Mouse (Mus musculus): ENCODE data around the gene Gm31571. TPM values are rescaled to one million over a fixed set of nuclear protein-coding genes. Genes with fewer than 3 reads are reported as not detected.

Gm31571 gene
- 25.4 TPM for polyA plus RNA-seq (2014; fragmentation: Illumina TruSeq; extraction: RNeasy Lipid Tissue Mini Kit (QIAGEN cat#74804); ENCODE audit: low read depth, low replicate concordance)

DNA sequence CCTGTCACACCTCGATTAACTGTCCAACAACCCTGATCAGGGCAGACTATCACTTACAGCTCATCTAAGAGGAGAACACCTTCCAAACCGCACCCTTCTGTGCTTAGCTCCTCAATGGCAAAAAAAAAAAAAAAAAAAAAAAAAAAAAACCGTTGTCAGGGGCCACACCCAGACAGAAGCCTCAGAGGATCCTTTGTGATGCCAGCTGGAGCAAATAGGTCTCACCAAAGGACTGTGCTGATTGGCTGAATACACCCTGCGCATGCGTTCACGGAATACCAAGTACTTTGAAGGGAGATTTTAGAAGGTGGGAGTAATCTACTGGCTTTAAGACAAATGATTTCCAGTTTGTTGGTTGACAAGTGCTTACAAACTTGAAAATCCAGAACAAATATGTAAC lies at the start of gene Gm31571:
Gene Gm31571, minus strand, starts transcription at position 101 of the 400 bp plus-strand sequence.

All from testis, adult 10 weeks (tissue).